Mouse (Mus musculus) embryonic facial prominence, embryonic 11.5 days (tissue): ENCODE measurements around the gene Tppp3. TPM values are rescaled to one million over a fixed set of nuclear protein-coding genes. Genes with fewer than 3 reads are reported as not detected.

Experiments used
- ATAC-seq: fragments of 200-750 bp; cut with Nextera tagmentation; replicated peaks from 2 replicates; pipeline ENCODE4 v1.8.0; 2017; ENCODE audit warnings: low read depth; ENCODE audit not compliant: insufficient number of reproducible peaks, low FRiP score, low TSS enrichment
- DNase-seq: peaks from one replicate; pipeline ENCODE4 v3.0.0-alpha.2; 2015; ENCODE audit warnings: low spot score
- H3K27ac ChIP-seq: fragments of 300-500 bp; sonication (generic); replicated peaks from 2 replicates; pipeline ENCODE4 v1.5.1; 2014; ENCODE audit warnings: mild to moderate bottlenecking, low read depth, low read length, control low read depth
- H3K27me3 ChIP-seq: fragments of 300-500 bp; sonication (generic); 2 replicates; pipeline ENCODE4 v1.6.1; 2014; ENCODE audit warnings: mild to moderate bottlenecking, low read length, moderate library complexity, mixed read lengths; ENCODE audit not compliant: control insufficient read depth, insufficient read depth
- H3K36me3 ChIP-seq: fragments of 300-500 bp; sonication (generic); replicated peaks from 2 replicates; pipeline ENCODE4 v1.6.1; 2014; ENCODE audit warnings: low read depth, mild to moderate bottlenecking, low read length, moderate library complexity, mixed read lengths; ENCODE audit not compliant: control insufficient read depth, insufficient read depth
- H3K4me1 ChIP-seq: fragments of 300-500 bp; sonication (generic); 2 replicates; pipeline ENCODE4 v1.6.1; 2014; ENCODE audit warnings: low read length, mixed read lengths; ENCODE audit not compliant: control insufficient read depth, insufficient read depth
- H3K4me2 ChIP-seq: fragments of 300-500 bp; sonication (generic); 2 replicates; pipeline ENCODE4 v1.6.1; 2014; ENCODE audit warnings: low read depth, mild to moderate bottlenecking, control low read depth, low read length, moderate library complexity
- H3K4me3 ChIP-seq: fragments of 300-500 bp; sonication (generic); 2 replicates; pipeline ENCODE4 v1.5.1; 2014; ENCODE audit warnings: low read depth, low read length, control low read depth
- H3K9ac ChIP-seq: fragments of 300-500 bp; sonication (generic); replicated peaks from 2 replicates; pipeline ENCODE4 v1.6.1; 2014; ENCODE audit warnings: mild to moderate bottlenecking, control low read depth, low read length
- H3K9me3 ChIP-seq: fragments of 300-500 bp; sonication (generic); replicated peaks from 2 replicates; pipeline ENCODE4 v1.6.1; 2016; ENCODE audit warnings: mild to moderate bottlenecking, low read length, inconsistent platforms, mixed read lengths; ENCODE audit not compliant: control insufficient read depth
- WGBS: fragments of 180-500 bp; shearing (Covaris S2); extraction: QIAGEN DNeasy Blood & Tissue Kit; methylation state at CpG from one replicate; pipeline ENCODE4 v1.1.7; 2014; 5-methylcytosine and 5-hydroxymethylcytosine counted together
- polyA plus RNA-seq: library from polyadenylated mRNA; unstranded; fragments of >200 nt; fragmentation: Nextera tagmentation; extraction: Ambion mirVana; gene quantifications from 2 replicates; pipeline ENCODE4 v1.2.1, GENCODE M21; 2014

The Tppp3 gene
- 49.5 and 59.1 TPM in 2 replicates for polyA plus RNA-seq

- peak within 1 kb of the TSS; percentile 26 for H3K4me3 ChIP-seq
- whole genome bisulfite sequencing, result 4% methylated on average over 25 of the region's 25 CpGs
- no peak within 1 kb of the TSS for H3K27ac ChIP-seq
- H3K9ac ChIP-seq, result peak within 1 kb of the TSS; percentile 15; the same call in 1 of the 2 replicates
- ATAC-seq, result peak; percentile 92
- H3K9me3 ChIP-seq, result no peaks in the 10 kb centered on the region
- H3K27me3 ChIP-seq, result peaks cover 22% of the 10 kb centered on the region
- peaks cover 11% of the 10 kb centered on the region for H3K4me1 ChIP-seq
- no peaks in the 10 kb centered on the region for H3K36me3 ChIP-seq
- peak; percentile 95 for DNase-seq
- peak within 1 kb of the TSS; percentile 47 for H3K4me2 ChIP-seq
These were observed at the start of gene Tppp3 for GRCm38 (mm10) chr8:105471314-105472015. TSS of gene Tppp3 (minus strand) at chr8:105471526.

- H3K27me3 ChIP-seq, result no peaks in the 10 kb centered on the region
- no peaks in the 10 kb centered on the region for H3K9me3 ChIP-seq
- ATAC-seq (no peak), DNase-seq (peak; percentile 49)
- WGBS, result 4% methylated on average over 3 of the region's 3 CpGs
- H3K9ac ChIP-seq, result peak overlapping the region; percentile 54
- no peak overlapping the region for H3K4me2 ChIP-seq
- no peaks in the 10 kb centered on the region for H3K36me3 ChIP-seq
- H3K4me3 ChIP-seq, result no peak overlapping the region
- peak overlapping the region; percentile 70; the same call in 1 of the 2 replicates for H3K27ac ChIP-seq
- H3K4me1 ChIP-seq, result peaks cover 9% of the 10 kb centered on the region
These were observed 49.7 kb upstream of the Tppp3 start for GRCm38 (mm10) chr8:105521061-105521460.

- no peaks in the 10 kb centered on the region for H3K9me3 ChIP-seq
- peak overlapping the region; percentile 29 for H3K4me2 ChIP-seq
- H3K4me3 ChIP-seq, result no peak overlapping the region; the same call in 1 of the 2 replicates
- peak overlapping the region; percentile 70; the same call in 1 of the 2 replicates for H3K27ac ChIP-seq
- peak overlapping the region; percentile 54 for H3K9ac ChIP-seq
- ATAC-seq (no peak), DNase-seq (no peak)
- H3K4me1 ChIP-seq, result peaks cover 9% of the 10 kb centered on the region
- H3K27me3 ChIP-seq, result no peaks in the 10 kb centered on the region
- WGBS, result 23% methylated on average over 5 of the region's 5 CpGs
- H3K36me3 ChIP-seq, result no peaks in the 10 kb centered on the region
These were observed 49.2 kb upstream of the Tppp3 start for GRCm38 (mm10) chr8:105520521-105520920.

- Histone ChIP-seq H3K9me3 (no peaks in the 10 kb centered on the region), H3K27ac (no peak overlapping the region; the same call in 1 of the 2 replicates), H3K4me1 (peaks cover 9% of the 10 kb centered on the region), H3K27me3 (no peaks in the 10 kb centered on the region), H3K36me3 (no peaks in the 10 kb centered on the region), H3K9ac (peak overlapping the region; percentile 78), H3K4me2 (peak overlapping the region; percentile 99), H3K4me3 (peak overlapping the region; percentile 63)
- 0% methylated on average over 2 of the region's 2 CpGs for WGBS
- ATAC-seq (no peak), DNase-seq (peak; percentile 43)
These were observed 48.3 kb upstream of the Tppp3 start for GRCm38 (mm10) chr8:105519591-105519990.

GRCm38 (mm10) chr8:105518436-105519313 is 47.3 kb upstream of the Tppp3 start, which contains the start of gene Hsd11b2:
TSS of gene Hsd11b2 (plus strand) at chr8:105518755.
- Histone ChIP-seq H3K4me3 (peak within 1 kb of the TSS; percentile 63), H3K27ac (no peak within 1 kb of the TSS; the same call in none of the 2 replicates), H3K27me3 (no peaks in the 10 kb centered on the region), H3K4me2 (peak within 1 kb of the TSS; percentile 99), H3K36me3 (no peaks in the 10 kb centered on the region), H3K9ac (peak within 1 kb of the TSS; percentile 78), H3K4me1 (peaks cover 9% of the 10 kb centered on the region), H3K9me3 (no peaks in the 10 kb centered on the region)
- DNase-seq, result peak; percentile 74
- WGBS, result under 1% methylated on average over 67 of the region's 68 CpGs
- ATAC-seq, result peak; percentile 47

GRCm38 (mm10) chr8:105517346-105517745 is 46.0 kb upstream of the Tppp3 start:
- Histone ChIP-seq H3K27ac (no peak overlapping the region), H3K9ac (peak overlapping the region; percentile 14), H3K27me3 (no peaks in the 10 kb centered on the region), H3K9me3 (no peaks in the 10 kb centered on the region), H3K36me3 (no peaks in the 10 kb centered on the region), H3K4me2 (no peak overlapping the region), H3K4me3 (no peak overlapping the region), H3K4me1 (peaks cover 9% of the 10 kb centered on the region)
- WGBS, result 40% methylated on average over 8 of the region's 8 CpGs
- no peak for ATAC-seq
- DNase-seq, result peak; percentile 47

GRCm38 (mm10) chr8:105516018-105516645 is 44.8 kb upstream of the Tppp3 start:
- Histone ChIP-seq H3K27ac (0 out of 2 replicates have a peak overlapping the region, but pooled peaks have one; percentile 52), H3K9ac (peak overlapping the region; percentile 52), H3K4me2 (peak overlapping the region; percentile 21), H3K4me1 (peaks cover 8% of the 10 kb centered on the region), H3K36me3 (no peaks in the 10 kb centered on the region), H3K4me3 (no peak overlapping the region; the same call in 1 of the 2 replicates), H3K9me3 (no peaks in the 10 kb centered on the region), H3K27me3 (no peaks in the 10 kb centered on the region)
- DNase-seq, result peak; percentile 91
- 7% methylated on average over 12 of the region's 12 CpGs for WGBS
- no peak; the same call in 1 of the 2 replicates for ATAC-seq
